Mouse (Mus musculus): ENCODE results near the gene Fkbp5. TPM values are rescaled to one million over a fixed set of nuclear protein-coding genes. Genes with fewer than 3 reads are reported as not detected.

The Fkbp5 gene
- polyA plus RNA-seq, 2 experiments: 8.7 to 23.3 TPM

GRCm38 (mm10) chr17:28404301-28404700, 113.0 kb downstream of the Fkbp5 start:
- no peak for TF ChIP-seq POLR2A (IDR thresholded peaks at IDR 0.05; ENCODE audit: borderline replicate concordance, extremely low read depth, insufficient read depth, insufficient read length)
- H3K9ac ChIP-seq (ENCODE audit: low read depth, low read length, severe bottlenecking): no peak overlapping the region
- H3K4me2 ChIP-seq (replicated peaks; ENCODE audit: low read depth, low read length, severe bottlenecking): no peak overlapping the region
- WGBS: 97% methylated on average over 11 of the region's 11 CpGs
- no peaks in the 10 kb centered on the region for H3K4me1 ChIP-seq (ENCODE audit: control insufficient read depth, insufficient read depth, low read length)
- no peaks in the 10 kb centered on the region for H3K9me3 ChIP-seq (ENCODE audit: control insufficient read depth, low read length)
- no peaks in the 10 kb centered on the region for H3K27me3 ChIP-seq (ENCODE audit: control insufficient read depth, insufficient read depth, low read length)
- DNase-seq (ENCODE audit: low spot score) (no peak), ATAC-seq (ENCODE audit: low FRiP score, low read depth) (no peak)
- no peak overlapping the region for H3K4me3 ChIP-seq (replicated peaks; ENCODE audit: low read length)
- no peak overlapping the region for H3K27ac ChIP-seq (replicated peaks; ENCODE audit: low read depth, low read length)
- peaks cover 21% of the 10 kb centered on the region for H3K36me3 ChIP-seq (ENCODE audit: control insufficient read depth, insufficient read depth, low read length)

GRCm38 (mm10) chr17:28394994-28395393, 122.3 kb downstream of the Fkbp5 start:
- no peaks in the 10 kb centered on the region for H3K27me3 ChIP-seq (ENCODE audit: control insufficient read depth, insufficient read depth, low read length)
- peak overlapping the region; percentile 59; the same call in 1 of the 2 replicates for H3K27ac ChIP-seq (replicated peaks; ENCODE audit: low read depth, low read length)
- 77% methylated on average over 7 of the region's 7 CpGs for WGBS
- DNase-seq (ENCODE audit: low spot score): no peak
- H3K4me1 ChIP-seq (ENCODE audit: control insufficient read depth, insufficient read depth, low read length): peaks cover 13% of the 10 kb centered on the region; the same call in 1 of the 2 replicates
- H3K9ac ChIP-seq (ENCODE audit: low read depth, low read length, severe bottlenecking): no peak overlapping the region
- H3K36me3 ChIP-seq (ENCODE audit: control insufficient read depth, insufficient read depth, low read length): peaks cover 16% of the 10 kb centered on the region
- TF ChIP-seq POLR2A (IDR thresholded peaks at IDR 0.05; ENCODE audit: borderline replicate concordance, extremely low read depth, insufficient read depth, insufficient read length): no peak
- H3K4me3 ChIP-seq (replicated peaks; ENCODE audit: low read length): no peak overlapping the region
- H3K9me3 ChIP-seq (ENCODE audit: control insufficient read depth, low read length): no peaks in the 10 kb centered on the region
- no peak overlapping the region for H3K4me2 ChIP-seq (replicated peaks; ENCODE audit: low read depth, low read length, severe bottlenecking)
- ATAC-seq (ENCODE audit: low FRiP score, low read depth): no peak

GRCm38 (mm10) chr17:28394051-28394765, 123.1 kb downstream of the Fkbp5 start:
- Histone ChIP-seq H3K4me3 (replicated peaks; ENCODE audit: low read length) (no peak overlapping the region), H3K27me3 (ENCODE audit: control insufficient read depth, insufficient read depth, low read length) (no peaks in the 10 kb centered on the region), H3K4me2 (replicated peaks; ENCODE audit: low read depth, low read length, severe bottlenecking) (no peak overlapping the region), H3K9me3 (ENCODE audit: control insufficient read depth, low read length) (no peaks in the 10 kb centered on the region), H3K36me3 (ENCODE audit: control insufficient read depth, insufficient read depth, low read length) (peaks cover 9% of the 10 kb centered on the region), H3K9ac (ENCODE audit: low read depth, low read length, severe bottlenecking) (0 out of 2 replicates have a peak overlapping the region, but pooled peaks have one; percentile 4), H3K27ac (replicated peaks; ENCODE audit: low read depth, low read length) (peak overlapping the region; percentile 59; the same call in 1 of the 2 replicates), H3K4me1 (ENCODE audit: control insufficient read depth, insufficient read depth, low read length) (peaks cover 13% of the 10 kb centered on the region; the same call in 1 of the 2 replicates)
- DNase-seq (ENCODE audit: low spot score) (no peak), ATAC-seq (ENCODE audit: low FRiP score, low read depth) (no peak)
- TF ChIP-seq POLR2A (IDR thresholded peaks at IDR 0.05; ENCODE audit: borderline replicate concordance, extremely low read depth, insufficient read depth, insufficient read length): no peak
- WGBS: 51% methylated on average over 15 of the region's 15 CpGs

- H3K4me1 ChIP-seq (ENCODE audit: control insufficient read depth, insufficient read depth, low read length): peaks cover 13% of the 10 kb centered on the region; the same call in 1 of the 2 replicates
- H3K4me2 ChIP-seq (replicated peaks; ENCODE audit: low read depth, low read length, severe bottlenecking): peak overlapping the region; percentile 33
- H3K36me3 ChIP-seq (ENCODE audit: control insufficient read depth, insufficient read depth, low read length): no peaks in the 10 kb centered on the region
- no peak overlapping the region; the same call in 1 of the 2 replicates for H3K9ac ChIP-seq (ENCODE audit: low read depth, low read length, severe bottlenecking)
- no peak overlapping the region for H3K27ac ChIP-seq (replicated peaks; ENCODE audit: low read depth, low read length)
- H3K4me3 ChIP-seq (replicated peaks; ENCODE audit: low read length): no peak overlapping the region
- DNase-seq (ENCODE audit: low spot score): no peak
- no peaks in the 10 kb centered on the region for H3K9me3 ChIP-seq (ENCODE audit: control insufficient read depth, low read length)
- no peaks in the 10 kb centered on the region for H3K27me3 ChIP-seq (ENCODE audit: control insufficient read depth, insufficient read depth, low read length)
- TF ChIP-seq POLR2A (IDR thresholded peaks at IDR 0.05; ENCODE audit: borderline replicate concordance, extremely low read depth, insufficient read depth, insufficient read length): no peak
- WGBS: 9% methylated on average over 21 of the region's 25 CpGs
- peak; percentile 24; the same call in 1 of the 2 replicates for ATAC-seq (ENCODE audit: low FRiP score, low read depth)
Observed at GRCm38 (mm10) chr17:28391568-28392432, 125.5 kb downstream of the Fkbp5 start.

- DNase-seq (ENCODE audit: low spot score) (no peak), ATAC-seq (ENCODE audit: low FRiP score, low read depth) (no peak)
- Histone ChIP-seq H3K9ac (ENCODE audit: low read depth, low read length, severe bottlenecking) (no peak overlapping the region), H3K4me1 (ENCODE audit: control insufficient read depth, insufficient read depth, low read length) (peaks cover 11% of the 10 kb centered on the region; the same call in 1 of the 2 replicates), H3K4me2 (replicated peaks; ENCODE audit: low read depth, low read length, severe bottlenecking) (no peak overlapping the region), H3K36me3 (ENCODE audit: control insufficient read depth, insufficient read depth, low read length) (no peaks in the 10 kb centered on the region), H3K4me3 (replicated peaks; ENCODE audit: low read length) (no peak overlapping the region), H3K27ac (replicated peaks; ENCODE audit: low read depth, low read length) (no peak overlapping the region), H3K9me3 (ENCODE audit: control insufficient read depth, low read length) (no peaks in the 10 kb centered on the region), H3K27me3 (ENCODE audit: control insufficient read depth, insufficient read depth, low read length) (0 out of 2 replicates have a peak, but pooled peaks cover 4% of the 10 kb centered on the region)
- TF ChIP-seq POLR2A (IDR thresholded peaks at IDR 0.05; ENCODE audit: borderline replicate concordance, extremely low read depth, insufficient read depth, insufficient read length): no peak
- WGBS: 75% methylated on average over 3 of the region's 3 CpGs
Observed at GRCm38 (mm10) chr17:28388534-28388933, 128.8 kb downstream of the Fkbp5 start.
